Mouse (Mus musculus) CD4-positive helper T cell, adult 2 months (primary cell): ENCODE measurements around the gene Hmga2.
"Not testable (repeated sequence)": the region's sequence is repeated elsewhere in the genome, so short reads cannot be mapped to it uniquely, and the experiment has no call there.

Source experiments
- DNase-seq: peaks from one replicate; pipeline ENCODE4 v3.0.0-alpha.2; 2012; ENCODE audit warnings: low read depth, missing footprints, low spot score

Gene Hmga2

DNA sequence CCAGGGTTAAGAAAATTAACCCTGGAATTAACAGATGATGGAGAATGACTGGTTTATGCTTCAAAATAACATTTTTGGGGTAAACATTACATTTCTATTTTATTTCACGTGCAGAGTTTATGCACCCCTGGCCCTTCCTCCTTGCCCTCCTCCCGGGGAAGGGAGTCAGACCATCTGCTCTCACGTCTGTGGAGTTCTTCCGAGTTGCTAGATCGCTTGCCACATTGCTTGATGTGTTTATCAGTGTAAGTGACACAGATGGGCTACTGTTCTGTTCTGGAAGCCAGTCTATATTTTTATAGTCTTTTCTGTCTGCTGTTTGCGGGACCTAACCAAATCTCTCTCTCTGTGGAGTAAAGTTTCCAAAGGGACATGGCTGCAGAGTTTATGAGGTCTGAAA, 80.7 kb downstream of the Hmga2 start:
- DNase-seq = no peak

DNA sequence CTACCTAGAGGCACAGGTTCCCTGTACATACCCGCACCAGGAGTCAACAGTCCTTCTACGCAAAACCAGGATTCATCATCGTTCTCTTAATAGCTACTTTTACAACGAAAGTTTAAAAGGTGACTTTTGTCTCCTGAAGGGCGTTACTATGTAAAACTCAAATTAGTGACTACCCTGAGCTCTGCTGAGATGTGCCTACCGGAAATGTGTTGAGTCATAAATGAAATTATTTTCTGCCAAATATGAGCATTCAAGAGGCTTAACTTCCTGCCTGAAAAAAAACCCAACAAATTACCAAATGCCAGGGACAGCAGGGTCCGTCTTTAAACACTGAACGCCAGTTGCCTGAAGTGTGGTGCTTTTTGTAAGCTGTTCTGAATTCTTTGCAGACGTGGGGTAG, 81.5 kb downstream of the Hmga2 start:
- no peak for DNase-seq

DNA sequence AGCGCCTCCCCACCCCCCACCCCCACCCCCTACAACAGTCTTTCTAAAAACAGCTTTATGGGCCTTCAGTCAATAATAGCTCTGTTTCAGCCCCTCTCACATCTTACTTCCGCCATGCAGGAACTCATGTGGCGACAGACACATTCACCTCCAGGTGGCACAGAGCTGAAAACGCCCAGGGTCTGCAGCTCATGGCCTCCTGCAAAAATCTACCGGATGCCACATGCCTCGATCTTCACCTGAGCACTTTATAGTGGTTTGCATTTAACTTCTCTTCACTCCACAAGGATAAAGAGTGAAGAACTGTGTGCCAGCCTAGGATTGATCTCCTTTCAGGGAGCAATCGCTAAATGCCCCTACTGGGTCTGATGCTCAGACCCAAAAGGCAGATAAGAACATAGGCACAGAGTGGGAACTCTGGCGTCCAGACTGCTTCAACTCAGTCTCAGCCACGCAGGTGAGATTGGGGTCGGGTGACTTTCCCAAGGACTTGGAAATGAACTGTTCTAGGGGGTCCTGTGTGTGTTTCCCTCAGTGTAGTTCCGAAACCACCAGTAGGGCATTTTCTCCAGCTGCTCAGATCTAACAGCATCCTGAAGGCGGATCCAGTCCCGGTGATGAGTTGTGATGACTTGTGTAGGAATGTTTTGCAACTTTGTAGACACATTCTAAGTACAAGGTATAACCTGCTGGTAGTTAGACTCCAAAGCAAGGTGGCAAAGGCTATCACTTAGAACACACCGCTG, 84.1 kb downstream of the Hmga2 start:
- no peak for DNase-seq

DNA sequence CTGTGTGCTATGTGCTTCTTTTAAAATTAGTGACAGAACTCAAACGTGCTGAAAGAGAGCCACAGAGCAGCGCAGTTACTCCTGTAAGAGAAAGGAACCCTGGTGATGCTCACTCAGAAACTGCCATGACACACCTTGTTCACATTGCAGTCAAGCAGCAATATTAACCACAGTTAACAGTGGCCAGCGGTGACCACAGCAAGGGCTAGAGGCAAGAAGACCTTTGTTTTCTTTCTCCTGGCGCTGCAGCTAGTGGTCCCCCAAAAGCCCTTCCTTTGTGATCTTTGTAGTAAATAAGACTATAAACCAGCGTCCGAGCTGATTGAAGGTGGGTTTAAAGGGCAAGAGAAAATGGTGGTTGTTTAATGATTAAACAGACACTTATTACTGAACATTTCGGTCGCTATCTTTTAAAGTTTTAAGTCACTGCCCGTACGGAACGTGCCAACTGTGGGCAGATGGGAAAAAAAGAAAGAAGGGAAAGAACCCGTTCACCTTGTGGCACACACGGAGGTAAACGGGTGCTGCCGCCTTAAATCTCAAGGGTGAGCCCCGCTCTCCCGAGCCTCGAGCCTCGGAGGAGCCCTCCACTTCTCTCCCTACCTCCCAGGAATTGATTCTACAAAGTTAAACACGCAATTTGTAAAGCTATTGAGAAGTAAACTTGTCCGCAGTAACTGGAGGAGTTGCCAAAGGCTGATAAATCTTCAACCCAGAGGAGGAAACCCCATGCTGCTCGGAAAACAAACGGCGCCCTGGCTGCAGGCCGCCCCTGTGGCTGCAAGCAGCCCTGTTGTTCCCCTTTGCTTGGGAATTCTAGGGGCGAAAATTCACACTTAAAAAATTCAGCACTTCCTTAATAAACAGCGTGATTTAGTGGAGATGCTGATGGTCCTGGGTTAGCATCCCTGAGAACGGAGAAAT, 85.1 kb downstream of the Hmga2 start:
- no peak for DNase-seq

DNA sequence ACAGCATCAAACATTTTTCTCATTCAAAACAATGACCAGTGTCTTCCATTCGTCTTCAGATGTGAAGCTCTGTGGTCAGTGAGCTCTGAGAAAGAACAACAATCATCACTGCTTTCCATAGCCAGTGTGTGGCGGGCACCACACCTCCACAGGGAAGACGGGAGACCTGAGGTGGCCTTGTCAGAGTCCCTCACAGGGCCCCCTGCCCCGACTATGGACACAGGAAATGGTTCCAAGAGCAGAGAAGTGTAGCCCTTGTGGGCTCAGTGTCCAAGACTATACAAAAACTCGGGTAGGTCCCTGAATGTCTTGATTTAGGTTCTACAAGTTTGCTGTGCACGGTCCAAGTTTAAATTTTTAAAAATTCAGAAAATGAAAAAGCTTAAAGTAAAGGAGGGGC, 86.6 kb downstream of the Hmga2 start:
- DNase-seq = no peak

DNA sequence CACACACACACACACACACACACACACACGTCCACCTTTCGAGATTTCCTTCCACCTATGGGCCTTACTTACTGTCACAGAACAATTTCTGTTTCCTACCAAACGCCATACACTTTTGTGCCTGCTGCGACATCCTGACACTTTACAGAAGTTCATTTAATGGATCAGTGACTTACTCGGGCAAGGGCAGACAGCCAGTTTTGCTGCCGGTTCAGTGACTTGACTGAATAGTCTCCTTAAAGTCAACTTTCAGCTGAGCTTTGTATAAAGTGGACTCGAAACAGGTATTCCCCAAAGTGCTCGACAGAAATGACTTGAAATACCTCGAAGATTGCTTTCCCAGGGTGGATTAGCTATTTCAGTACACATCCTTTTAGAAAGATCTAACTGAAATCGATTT, 87.3 kb downstream of the Hmga2 start:
- no peak for DNase-seq

DNA sequence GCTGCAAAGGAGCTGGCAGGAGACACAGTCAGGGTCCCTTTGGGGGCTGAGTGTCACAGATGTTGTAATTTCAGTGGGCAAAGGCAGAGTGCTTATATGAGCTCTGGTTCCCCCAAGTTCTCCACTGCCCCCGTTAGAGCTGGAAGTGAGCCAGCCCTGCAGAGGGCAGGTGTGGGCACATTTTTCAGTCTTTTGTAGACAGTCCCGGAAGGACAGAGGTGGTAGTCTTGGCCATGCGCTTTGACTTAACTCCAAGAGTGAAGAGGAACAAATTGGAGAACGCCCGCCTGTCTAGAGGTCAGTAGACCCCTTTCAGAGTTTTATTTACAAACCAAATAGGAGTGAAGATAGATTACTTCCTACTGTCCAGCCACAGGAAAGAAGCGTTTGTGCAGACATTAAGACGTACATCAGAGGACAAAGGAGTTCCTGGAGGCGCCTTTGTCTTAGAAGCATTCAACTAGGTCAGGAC, 87.8 kb downstream of the Hmga2 start:
- DNase-seq = no peak

DNA sequence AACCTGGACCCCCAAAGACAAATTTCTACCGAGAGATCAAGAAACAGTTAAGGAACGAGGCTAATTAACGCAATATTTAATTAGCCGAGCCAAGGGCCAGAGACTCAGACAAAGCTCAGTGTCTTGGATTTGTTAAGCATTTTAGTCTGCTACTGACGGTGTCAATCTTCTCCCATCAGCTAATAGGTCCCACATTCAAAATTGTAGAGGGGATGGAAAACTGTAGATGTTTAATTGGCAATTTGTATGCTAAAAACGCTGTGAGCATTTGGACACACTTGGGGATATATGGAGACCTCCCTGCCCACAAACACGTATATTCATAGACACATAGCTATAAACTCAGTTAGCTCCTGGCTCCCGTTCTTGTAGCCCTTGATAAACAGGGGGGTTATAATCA, 89.2 kb downstream of the Hmga2 start:
- DNase-seq = no peak

DNA sequence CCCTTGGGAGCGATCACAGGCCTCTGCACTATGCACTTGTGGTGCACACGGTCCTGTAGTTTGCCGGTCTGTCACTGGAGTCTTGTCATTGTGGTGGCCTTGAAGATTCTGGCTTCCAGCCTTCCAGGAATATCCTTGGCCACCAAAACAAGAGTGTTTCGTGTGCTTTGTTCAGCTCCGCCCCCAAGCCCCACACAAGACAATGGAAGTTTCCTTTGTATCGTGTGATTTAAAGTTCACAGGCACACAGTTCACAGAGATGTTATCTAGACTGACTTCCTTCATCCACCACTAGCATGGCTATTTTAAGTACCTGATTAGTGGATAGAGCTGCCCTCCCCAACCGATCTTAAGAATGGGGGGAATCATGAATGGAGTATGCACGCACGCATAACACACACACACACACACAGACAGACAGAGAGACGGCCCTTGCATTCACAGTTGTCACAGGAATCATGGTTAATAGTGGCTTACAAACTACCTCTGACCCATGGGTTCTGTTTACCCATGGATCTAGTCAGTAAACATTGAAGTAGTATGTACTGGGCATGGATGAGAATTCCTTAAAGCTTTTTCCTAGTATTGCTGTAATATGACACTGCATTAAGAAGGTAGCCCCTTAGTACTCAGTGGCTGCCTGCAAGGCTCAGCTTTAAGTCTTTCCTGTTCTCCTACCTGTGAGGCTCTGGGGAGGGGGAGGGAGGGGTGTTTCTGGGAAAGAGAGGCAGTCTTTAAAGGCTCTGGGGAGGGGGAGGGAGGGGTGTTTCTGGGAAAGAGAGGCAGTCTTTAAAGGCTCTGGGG, 91.3 kb downstream of the Hmga2 start:
- DNase-seq = no peak

DNA sequence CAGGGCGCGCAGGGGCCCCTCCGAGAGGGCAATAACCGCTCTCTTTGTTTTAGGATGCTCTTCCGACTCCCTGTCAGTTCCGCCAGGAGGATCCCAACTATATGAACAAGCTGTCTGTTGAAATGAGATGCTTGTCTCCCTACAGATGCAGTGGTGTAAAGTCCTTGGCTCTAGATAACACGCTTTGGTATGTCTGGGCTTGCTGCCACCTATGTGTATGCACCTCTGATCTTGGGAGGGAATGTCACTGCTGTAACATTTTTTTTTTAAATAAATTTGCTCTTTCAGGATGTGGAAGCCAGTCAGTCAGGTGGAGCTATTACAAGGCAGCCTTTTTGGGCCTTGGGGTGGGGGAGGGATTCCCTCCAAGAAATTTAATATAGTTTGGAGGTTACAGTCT, 92.2 kb downstream of the Hmga2 start:
- no peak for DNase-seq

DNA sequence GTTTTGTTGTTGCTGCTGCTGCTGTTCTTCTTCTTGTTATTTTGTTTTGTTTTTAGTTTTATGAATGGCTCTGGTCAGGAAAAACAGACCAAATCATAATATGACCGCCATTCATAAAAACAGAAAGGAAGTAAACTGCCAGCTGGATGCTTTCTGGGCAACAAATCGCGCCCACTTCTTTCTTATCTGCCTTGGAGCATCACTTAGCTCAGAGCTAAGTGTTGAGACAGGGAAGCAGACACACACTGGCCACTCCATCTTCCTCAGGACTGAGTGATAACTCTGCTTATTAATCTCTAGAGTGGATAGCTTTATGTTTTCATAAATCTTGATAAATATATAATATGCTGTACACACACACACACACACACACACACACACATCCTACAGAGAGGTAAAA, 98.5 kb downstream of the Hmga2 start:
- DNase-seq = no peak

DNA sequence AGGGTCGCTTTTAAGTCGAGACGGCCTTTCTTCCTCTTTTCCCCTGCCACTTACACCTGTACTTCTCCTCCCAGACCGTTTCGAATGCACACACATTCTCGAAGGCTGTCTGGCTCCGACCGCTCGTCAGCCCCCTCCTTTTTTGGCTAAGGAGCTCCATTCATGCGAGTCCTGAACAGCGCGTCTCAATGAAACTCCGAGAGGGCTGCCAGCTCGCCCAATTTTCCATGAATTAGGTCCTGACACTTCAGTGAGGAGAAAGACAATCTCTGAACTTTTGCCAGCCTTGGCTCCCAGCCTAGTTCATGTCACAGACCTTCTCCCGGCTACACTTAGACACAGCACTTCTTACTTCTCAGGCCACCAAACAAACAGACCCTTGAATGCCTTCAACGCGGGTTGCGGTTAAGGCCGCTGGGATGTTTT, 98.9 kb downstream of the Hmga2 start:
- no peak for DNase-seq

DNA sequence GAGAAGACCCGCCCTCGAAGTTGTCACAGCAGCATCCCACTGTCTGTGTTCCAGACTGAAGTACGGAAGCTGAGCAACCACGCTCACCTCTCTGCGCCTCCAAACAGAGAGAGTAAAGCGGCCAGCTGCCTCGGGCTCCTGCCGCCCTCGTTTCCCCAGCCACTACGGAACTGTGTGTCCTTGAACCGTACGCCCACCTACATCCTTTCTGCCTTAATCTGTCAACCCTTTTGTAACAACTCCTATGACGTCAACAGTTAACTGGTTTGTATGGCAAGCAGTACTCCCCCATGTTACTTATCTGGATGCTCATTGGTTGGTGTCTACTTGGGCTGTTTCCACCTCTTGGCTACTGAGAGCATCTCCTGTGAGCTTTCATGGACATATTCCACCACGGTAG, 100.8 kb downstream of the Hmga2 start:
- DNase-seq = peak; percentile 43

DNA sequence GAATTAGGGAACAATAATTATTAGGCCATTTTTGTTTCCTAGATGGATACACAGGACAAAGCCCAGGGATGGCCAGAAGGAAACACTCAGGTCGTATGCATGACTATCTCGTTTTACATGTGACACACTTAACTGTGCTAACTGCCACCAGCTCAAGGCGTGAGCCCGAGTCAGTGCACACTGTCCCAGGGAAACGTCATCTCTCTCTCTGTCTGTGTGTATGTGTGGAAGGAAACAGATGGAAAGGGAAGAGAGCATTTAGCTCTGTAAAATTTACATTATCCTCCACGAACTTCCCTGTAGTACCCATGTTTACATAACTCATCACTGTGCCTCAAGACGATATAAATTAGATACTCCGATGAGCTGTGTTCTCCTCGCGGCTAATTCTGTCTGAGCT, 105.1 kb downstream of the Hmga2 start:
- DNase-seq = no peak

DNA sequence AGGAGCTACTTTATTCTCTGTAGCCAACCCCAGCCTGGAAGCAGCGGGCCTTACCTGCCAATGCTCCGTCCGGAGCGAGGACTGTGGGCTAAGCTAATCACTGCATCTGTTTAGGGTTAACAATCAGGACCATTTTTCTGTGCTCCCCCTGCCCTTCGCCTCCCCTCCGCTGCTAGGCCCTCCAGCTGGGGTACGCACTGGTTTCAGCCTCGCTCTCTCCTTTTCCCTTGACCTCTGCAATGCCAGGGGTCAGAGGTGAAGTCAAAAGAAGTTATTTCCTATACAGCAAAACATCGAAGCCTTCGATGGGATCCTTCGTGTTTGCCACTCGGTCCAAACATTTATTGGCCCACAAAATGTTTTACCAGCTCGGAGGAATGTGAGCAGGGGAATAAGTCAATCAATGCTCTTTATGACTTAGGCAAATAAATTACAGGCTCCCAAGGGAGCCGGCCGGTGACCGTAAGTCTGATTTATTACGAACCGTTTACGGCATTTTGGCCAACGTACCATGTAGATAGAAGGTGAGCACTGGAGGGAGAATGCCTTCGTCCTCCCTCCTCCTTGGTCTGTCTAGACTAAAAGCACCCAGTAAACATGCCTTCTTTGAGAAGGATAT, 107.0 kb downstream of the Hmga2 start:
- no peak for DNase-seq

DNA sequence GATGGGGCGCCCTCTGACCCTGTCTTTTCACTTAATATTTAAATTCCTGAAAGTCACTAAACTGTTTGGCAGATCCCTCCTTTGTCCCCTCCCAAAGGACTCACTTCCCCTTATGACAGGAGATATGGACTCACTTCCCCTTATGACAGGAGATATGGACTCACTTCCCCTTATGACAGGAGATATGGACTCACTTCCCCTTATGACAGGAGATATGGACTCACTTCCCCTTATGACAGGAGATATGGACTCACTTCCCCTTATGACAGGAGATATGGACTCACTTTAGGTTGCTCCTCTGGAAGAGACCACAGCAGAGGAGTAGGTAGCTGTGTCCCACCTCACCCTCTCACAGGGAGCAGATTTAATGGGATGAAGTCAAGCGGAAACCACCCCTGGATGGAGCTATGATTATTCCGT, 110.1 kb downstream of the Hmga2 start:
- DNase-seq = not testable (repeated sequence)

DNA sequence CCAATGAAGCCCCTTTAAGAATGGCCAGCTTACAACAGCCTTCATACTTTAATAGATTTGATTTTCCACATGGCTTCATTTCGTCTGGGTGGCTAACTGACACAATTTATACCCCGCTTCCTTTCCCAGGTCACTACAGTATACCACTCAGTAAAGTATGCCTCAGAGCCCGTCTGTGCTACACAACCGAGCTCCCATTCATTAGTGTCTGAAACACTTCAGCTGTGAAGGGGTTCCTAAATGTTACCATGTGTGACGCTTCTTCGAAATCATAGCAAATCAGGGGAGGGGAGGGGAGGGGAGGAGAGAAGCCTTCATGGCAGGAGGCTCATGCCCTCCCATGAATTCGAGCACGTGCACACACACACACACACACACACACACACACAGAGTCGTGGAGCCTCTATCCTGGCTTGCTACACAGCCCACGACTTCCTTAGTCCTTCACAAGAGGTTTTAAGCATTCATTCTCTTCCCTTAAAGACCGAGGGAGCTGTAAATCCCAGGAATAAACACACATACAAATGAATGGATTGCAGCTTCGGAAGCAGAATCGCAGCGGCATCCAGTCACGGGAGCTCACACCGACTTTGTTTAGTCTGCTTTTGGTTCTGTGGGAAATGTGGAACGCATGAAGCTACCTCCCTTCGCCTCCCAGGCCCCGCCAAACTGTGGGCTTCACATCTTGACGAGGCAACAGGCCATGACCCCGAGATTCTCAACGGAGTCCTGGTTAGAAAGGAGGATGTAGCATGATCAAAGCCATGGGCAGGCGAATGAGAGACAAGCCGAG, 110.7 kb downstream of the Hmga2 start:
- DNase-seq = no peak

DNA sequence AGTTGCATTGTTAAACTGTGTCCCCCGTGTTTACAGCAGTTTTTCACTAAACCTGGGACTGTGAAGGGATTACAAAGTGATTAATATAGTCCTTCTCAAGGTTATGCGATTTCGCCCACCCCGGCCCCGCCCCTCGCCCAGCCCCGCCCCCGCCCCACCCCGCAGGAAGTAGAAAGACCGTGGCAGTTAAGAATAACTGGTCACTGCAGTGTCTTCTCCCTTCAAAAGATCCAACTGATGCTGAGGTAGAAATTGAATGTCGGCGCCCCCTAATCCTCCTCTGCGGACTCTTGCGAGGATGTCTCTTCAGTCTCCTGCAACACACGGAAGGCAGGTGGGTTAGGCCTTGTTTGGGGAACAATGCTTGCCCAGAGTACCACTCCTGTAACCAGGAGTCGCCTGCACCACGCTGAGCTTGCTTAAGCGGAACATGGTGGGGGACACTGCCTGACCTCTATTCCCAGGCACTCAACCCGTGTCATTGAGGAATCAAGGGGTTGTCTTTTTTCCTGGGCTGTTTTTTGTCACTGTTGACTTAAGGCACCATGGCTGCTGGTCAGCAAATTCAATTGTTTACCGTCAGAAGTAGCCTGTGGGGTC, 112.2 kb downstream of the Hmga2 start:
- no peak for DNase-seq

DNA sequence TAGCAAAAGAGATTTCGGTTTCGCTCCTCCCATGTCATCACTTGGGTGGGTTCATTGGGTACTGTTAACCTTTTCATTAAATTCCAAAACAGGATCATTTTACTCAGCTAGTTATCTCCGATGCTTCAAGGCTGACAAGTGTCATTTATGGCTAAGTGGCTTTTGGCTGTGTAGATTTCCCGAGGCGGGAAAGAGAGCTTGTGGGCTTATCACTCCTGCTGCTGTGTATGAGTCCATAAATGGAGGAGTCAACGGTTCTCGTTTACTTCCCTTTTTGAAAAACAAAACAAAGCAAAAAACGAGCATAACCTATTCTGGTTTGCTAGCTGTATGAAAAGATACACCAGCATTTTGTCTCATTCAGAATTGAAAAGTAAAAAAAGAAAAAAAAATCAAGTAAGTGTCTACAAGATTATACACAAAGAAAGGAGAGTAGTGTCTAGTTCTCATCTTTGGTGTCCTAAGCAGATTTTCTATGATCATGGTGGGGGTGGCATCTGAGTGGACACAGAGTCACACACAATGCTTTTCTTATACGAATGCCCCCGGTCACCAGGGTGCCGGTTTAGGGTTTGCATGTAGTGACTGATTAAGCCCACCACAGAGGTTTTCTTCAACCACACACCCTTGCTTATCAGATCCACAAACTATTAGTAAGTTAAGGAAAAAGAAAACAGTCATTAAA, 112.8 kb downstream of the Hmga2 start:
- DNase-seq = not testable (repeated sequence)
